Mouse (Mus musculus): ENCODE results near the gene Elmo1.

Gene Elmo1

GRCm38 (mm10) chr13:20378869-20379268 lies 288.5 kb downstream of the Elmo1 start:
- no peak for DNase-seq (ENCODE audit: low read depth, low spot score)

- no peak for DNase-seq (ENCODE audit: low read depth, low spot score)
These were observed 293.5 kb downstream of the Elmo1 start for GRCm38 (mm10) chr13:20383875-20384274.

DNA sequence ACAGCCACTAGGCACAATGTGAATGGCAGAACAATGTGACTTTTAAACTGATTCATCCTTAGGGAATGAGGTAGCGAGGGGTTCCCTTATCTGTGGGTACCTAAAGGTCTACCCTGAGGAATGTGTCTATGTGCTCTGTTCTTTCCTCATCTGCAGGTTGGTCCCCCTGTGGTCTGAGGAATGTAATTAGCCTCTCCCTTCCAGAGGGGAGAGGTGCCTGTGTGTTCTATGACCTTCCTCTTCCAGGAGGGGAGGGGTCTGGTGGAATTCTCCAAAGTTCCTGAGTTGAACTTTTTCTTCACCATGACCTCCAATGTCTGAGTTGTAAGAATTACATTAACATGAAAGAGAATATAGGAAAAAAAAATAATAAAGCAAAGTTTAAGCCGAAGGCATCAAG lies 294.4 kb downstream of the Elmo1 start:
- no peak for DNase-seq (ENCODE audit: low read depth, low spot score)

DNA sequence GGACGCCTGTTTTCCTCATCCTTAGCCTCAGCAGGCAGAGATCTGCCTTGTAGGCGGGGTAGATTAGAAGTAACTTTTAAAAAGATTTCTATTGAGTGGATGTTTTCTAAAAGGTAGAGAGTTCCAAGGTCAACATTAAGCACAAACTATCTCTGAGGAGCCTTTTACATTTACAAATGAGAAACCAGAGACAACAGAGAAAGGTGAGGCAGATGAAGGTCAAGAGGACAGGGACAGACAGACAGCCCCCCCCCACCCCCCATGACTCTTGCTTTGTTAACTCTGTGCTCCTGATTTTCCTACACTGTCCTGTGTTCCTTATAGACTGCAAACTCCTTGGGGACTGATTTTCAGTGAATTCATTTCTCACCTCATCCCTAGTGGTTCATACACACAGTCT lies 295.0 kb downstream of the Elmo1 start:
- no peak for DNase-seq (ENCODE audit: low read depth, low spot score)

GRCm38 (mm10) chr13:20386462-20387141 lies 296.2 kb downstream of the Elmo1 start:
- no peak for DNase-seq (ENCODE audit: low read depth, low spot score)

GRCm38 (mm10) chr13:20392824-20393598 lies 302.6 kb downstream of the Elmo1 start:
- no peak for DNase-seq (ENCODE audit: low read depth, low spot score)

- no peak for DNase-seq (ENCODE audit: low read depth, low spot score)
These were observed 307.3 kb downstream of the Elmo1 start for GRCm38 (mm10) chr13:20397744-20398143.

DNA sequence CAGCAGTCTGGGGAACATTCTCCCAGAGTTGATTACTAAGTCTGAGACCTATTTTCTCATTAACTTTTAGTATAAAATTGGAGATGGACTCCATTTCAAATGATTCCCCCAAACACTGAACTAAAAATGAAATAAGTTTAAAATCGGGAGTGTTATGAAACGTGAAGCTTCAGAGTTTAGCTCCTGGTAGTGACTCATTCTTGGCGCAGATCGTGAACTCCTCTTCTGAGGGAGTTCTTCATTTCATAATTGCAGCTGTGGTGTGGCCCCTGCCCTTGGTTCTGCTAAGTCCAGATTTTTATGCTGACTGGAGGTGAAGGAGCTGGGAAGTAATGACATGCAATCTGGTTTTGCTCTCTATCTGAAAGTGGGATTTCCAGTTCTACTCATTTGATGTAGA lies 307.9 kb downstream of the Elmo1 start:
- no peak for DNase-seq (ENCODE audit: low read depth, low spot score)

- no peak for DNase-seq (ENCODE audit: low read depth, low spot score)
These were observed 314.1 kb downstream of the Elmo1 start for GRCm38 (mm10) chr13:20404530-20404929.

- DNase-seq (ENCODE audit: low read depth, low spot score) = no peak
These were observed 316.2 kb downstream of the Elmo1 start for GRCm38 (mm10) chr13:20406470-20407213.

DNA sequence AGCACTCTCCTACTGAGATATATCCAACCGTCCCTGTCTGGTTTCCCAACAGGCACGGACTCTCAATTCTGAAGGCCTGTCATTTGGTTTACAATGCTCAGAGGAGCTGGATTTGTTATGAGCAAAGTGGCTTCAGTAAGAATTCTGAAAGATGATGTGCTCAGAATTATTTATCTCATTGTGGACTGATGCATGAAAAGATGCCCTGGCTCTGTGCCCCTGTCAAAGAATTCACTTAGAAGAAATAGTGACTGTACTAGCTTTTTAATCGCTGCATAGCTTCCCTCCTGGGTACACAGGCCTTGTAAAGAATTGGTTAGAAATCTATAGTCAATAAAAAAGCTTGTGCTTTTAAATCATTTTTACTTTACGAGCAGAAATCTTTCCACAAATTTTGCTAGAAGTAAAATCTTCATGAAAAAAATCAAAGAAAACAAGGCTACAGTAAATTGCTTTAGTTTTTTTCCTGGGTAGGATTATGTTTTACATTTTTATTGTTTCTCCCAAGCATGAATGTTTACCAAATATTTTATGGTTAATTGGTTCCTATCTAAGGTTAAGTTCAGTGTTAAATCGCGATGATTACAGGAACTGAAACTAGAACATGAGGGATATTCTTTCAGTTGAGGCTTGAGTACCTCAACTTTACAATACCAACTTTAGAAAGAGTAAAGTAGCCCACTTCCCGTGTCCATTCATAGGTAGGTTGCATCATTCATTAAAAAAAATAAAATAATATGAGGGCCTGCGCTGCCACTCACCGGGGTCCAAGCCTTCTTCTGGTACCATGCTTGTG lies 320.1 kb downstream of the Elmo1 start:
- DNase-seq (ENCODE audit: low read depth, low spot score) = no peak

- DNase-seq (ENCODE audit: low read depth, low spot score) = no peak
These were observed 326.6 kb downstream of the Elmo1 start for GRCm38 (mm10) chr13:20416691-20417660.

DNA sequence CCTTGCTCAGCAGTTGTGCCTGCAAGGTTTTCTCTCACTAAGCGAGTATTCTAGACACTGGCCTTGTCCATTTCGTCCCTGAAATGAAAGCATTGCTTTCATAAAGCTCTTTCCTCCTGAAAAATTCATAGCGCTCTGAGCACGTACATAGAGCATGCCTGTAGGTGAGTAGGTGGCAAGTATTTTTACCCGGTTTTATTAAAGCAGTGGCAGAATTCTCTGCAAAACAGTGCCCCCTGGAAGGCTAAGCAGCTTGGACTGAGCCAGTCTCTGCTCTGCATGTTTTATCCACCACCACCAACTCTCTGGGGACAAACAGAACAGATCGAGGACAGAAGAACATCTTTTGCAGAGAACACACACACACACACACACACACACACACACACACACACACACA lies 340.6 kb downstream of the Elmo1 start:
- no peak for DNase-seq (ENCODE audit: low read depth, low spot score)

DNA sequence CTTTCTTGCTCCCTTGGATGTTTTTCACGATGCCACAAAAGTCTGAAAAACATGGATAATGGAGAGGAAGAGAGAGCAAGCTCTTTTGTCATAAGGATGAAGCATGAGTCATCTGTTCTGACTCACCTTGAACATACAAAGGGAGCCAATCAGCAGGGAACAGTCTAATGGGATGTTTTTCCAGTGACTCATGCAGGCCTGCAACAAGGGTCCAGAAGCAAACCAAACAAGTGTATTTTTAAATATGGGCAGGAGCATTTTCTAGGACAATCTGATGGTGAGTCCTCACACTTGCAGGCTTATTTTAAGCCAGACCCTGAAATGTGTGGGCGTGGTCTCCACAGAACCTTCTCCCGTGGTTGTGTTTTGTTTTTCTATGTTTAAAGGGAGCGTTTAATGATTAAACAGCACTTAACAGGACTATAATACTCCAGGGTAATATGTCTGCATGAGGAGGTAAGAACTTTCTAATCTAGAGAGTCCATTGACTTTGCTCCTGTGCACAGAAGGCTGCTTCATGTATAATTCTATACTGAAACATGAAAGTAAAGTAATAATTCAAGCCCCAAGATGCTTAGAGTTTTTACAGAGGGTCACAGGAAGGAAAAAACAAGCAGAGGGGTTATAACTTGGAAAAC lies 342.9 kb downstream of the Elmo1 start:
- DNase-seq (ENCODE audit: low read depth, low spot score) = no peak

DNA sequence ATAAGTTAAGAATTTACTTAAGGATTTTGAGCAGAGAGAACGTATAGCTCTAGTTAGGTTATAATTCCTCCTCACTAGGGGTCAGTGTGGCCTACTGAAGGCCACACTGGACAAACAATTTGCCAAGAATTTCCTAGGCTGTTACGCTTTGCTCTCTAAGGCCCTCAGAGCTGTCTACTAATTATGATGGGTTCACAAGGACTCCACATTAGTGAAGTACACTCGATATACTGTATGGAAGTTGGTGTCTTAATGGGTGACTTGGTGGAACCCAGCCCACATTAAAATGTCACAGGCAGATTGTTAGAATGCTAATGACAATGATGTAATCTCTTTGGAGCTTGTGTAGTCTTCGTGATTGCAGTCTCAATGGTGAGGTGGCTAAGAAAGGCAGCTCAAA lies 343.7 kb downstream of the Elmo1 start:
- no peak for DNase-seq (ENCODE audit: low read depth, low spot score)

- no peak for DNase-seq (ENCODE audit: low read depth, low spot score)
These were observed 349.1 kb downstream of the Elmo1 start for GRCm38 (mm10) chr13:20439488-20439887.

- DNase-seq (ENCODE audit: low read depth, low spot score) = peak; percentile 15
These were observed 360.5 kb downstream of the Elmo1 start for GRCm38 (mm10) chr13:20450831-20451353.

- DNase-seq (ENCODE audit: low read depth, low spot score) = peak; percentile 23
These were observed 364.0 kb downstream of the Elmo1 start for GRCm38 (mm10) chr13:20454357-20454756.

GRCm38 (mm10) chr13:20460096-20460495 lies 369.7 kb downstream of the Elmo1 start:
- no peak for DNase-seq (ENCODE audit: low read depth, low spot score)

DNA sequence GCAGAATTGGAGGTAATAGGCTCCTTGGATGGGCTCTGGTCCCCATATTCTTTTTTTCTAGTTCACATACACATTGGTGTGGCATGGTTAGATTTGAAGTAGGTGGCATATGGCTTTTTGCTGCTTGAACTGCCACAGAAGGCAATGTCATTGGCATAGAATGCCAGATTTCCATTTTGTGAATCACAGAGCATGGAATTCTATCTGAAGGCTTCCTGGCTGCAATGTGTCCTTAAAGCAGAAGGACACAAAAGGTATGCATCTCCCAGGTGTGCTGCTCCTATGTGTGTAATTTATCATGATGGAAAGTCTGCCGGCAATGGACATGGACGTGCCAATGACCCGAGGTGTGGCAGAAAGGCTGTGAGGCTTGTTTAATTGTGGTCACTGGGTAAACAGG lies 371.2 kb downstream of the Elmo1 start:
- DNase-seq (ENCODE audit: low read depth, low spot score) = no peak
